Mouse (Mus musculus) hindbrain, embryonic 16.5 days (tissue): ENCODE results near the gene Abca8b. TPM values are rescaled to one million over a fixed set of nuclear protein-coding genes. Genes with fewer than 3 reads are reported as not detected.

ENCODE experiments used
- ATAC-seq: fragments of 200-750 bp; cut with Nextera tagmentation; 2 replicates; pipeline ENCODE4 v1.8.0; 2017; ENCODE audit warnings: moderate TSS enrichment, moderate library complexity
- H3K27ac ChIP-seq: fragments of 300-500 bp; sonication (generic); 2 replicates; pipeline ENCODE4 v1.5.1; 2014; ENCODE audit warnings: low read depth, mild to moderate bottlenecking, control low read depth, low read length, moderate library complexity
- H3K27me3 ChIP-seq: fragments of 300-500 bp; sonication (generic); replicated peaks from 2 replicates; pipeline ENCODE4 v1.6.1; 2014; ENCODE audit warnings: low read length; ENCODE audit not compliant: control insufficient read depth, insufficient read depth
- H3K36me3 ChIP-seq: fragments of 300-500 bp; sonication (generic); 2 replicates; pipeline ENCODE4 v1.6.1; 2014; ENCODE audit warnings: mild to moderate bottlenecking, low read length, moderate library complexity, mixed read lengths; ENCODE audit not compliant: control insufficient read depth, insufficient read depth
- H3K4me1 ChIP-seq: fragments of 300-500 bp; sonication (generic); 2 replicates; pipeline ENCODE4 v1.6.1; 2014; ENCODE audit warnings: low read depth, low read length; ENCODE audit not compliant: control insufficient read depth, insufficient read depth
- H3K4me2 ChIP-seq: fragments of 300-500 bp; sonication (generic); 2 replicates; pipeline ENCODE4 v1.6.1; 2014; ENCODE audit warnings: mild to moderate bottlenecking, low read length, control low read depth, moderate library complexity
- H3K4me3 ChIP-seq: fragments of 300-500 bp; sonication (generic); 2 replicates; pipeline ENCODE4 v1.5.1; 2014; ENCODE audit warnings: mild to moderate bottlenecking, low read length, control low read depth, moderate library complexity
- H3K9ac ChIP-seq: fragments of 300-500 bp; sonication (generic); 2 replicates; pipeline ENCODE4 v1.6.1; 2014; ENCODE audit warnings: low read depth, mild to moderate bottlenecking, control low read depth, low read length, moderate library complexity
- H3K9me3 ChIP-seq: fragments of 300-500 bp; sonication (generic); 2 replicates; pipeline ENCODE4 v1.6.1; 2014; ENCODE audit warnings: mild to moderate bottlenecking, low read length, moderate library complexity; ENCODE audit not compliant: control insufficient read depth
- WGBS: fragments of 180-500 bp; shearing (Covaris S2); extraction: QIAGEN DNeasy Blood & Tissue Kit; methylation state at CpG from one replicate; pipeline ENCODE4 v1.1.7; 2014; 5-methylcytosine and 5-hydroxymethylcytosine counted together
- polyA plus RNA-seq: library from polyadenylated mRNA; unstranded; fragments of >200 nt; fragmentation: Nextera tagmentation; extraction: Ambion mirVana; gene quantifications from 2 replicates; pipeline ENCODE4 v1.2.1, GENCODE M21; 2015

Gene Abca8b
- polyA plus RNA-seq, 1 experiment from 2014 or later, result 1.4 TPM

GRCm38 (mm10) chr11:109889595-109889994, 106.0 kb downstream of the Abca8b start:
- no peaks in the 10 kb centered on the region for H3K4me1 ChIP-seq
- H3K4me2 ChIP-seq, result no peak overlapping the region
- H3K9me3 ChIP-seq, result no peaks in the 10 kb centered on the region
- H3K9ac ChIP-seq, result no peak overlapping the region
- no peak for ATAC-seq
- no peaks in the 10 kb centered on the region for H3K27me3 ChIP-seq
- no peak overlapping the region for H3K4me3 ChIP-seq
- H3K36me3 ChIP-seq, result no peaks in the 10 kb centered on the region
- H3K27ac ChIP-seq, result no peak overlapping the region
- WGBS, result 96% methylated on average over 4 of the region's 4 CpGs

- Histone ChIP-seq H3K4me3 (no peak overlapping the region), H3K4me2 (no peak overlapping the region), H3K27me3 (no peaks in the 10 kb centered on the region), H3K36me3 (no peaks in the 10 kb centered on the region), H3K9me3 (no peaks in the 10 kb centered on the region), H3K27ac (no peak overlapping the region), H3K9ac (no peak overlapping the region), H3K4me1 (no peaks in the 10 kb centered on the region)
- 93% methylated on average over 4 of the region's 4 CpGs for WGBS
- ATAC-seq, result no peak
Measured at GRCm38 (mm10) chr11:109886757-109887156, 108.9 kb downstream of the Abca8b start.

- Histone ChIP-seq H3K27me3 (no peaks in the 10 kb centered on the region), H3K4me3 (no peak overlapping the region), H3K4me2 (no peak overlapping the region), H3K4me1 (no peaks in the 10 kb centered on the region), H3K9me3 (no peaks in the 10 kb centered on the region), H3K9ac (no peak overlapping the region), H3K36me3 (no peaks in the 10 kb centered on the region), H3K27ac (no peak overlapping the region)
- ATAC-seq, result no peak
- WGBS, result 86% methylated on average over 3 of the region's 3 CpGs
Measured at GRCm38 (mm10) chr11:109885521-109885920, 110.1 kb downstream of the Abca8b start.

- Histone ChIP-seq H3K4me1 (no peaks in the 10 kb centered on the region), H3K9me3 (no peaks in the 10 kb centered on the region), H3K4me2 (no peak overlapping the region), H3K36me3 (no peaks in the 10 kb centered on the region), H3K27ac (no peak overlapping the region), H3K27me3 (no peaks in the 10 kb centered on the region), H3K9ac (no peak overlapping the region), H3K4me3 (no peak overlapping the region)
- no peak for ATAC-seq
- WGBS, result 79% methylated on average over 4 of the region's 4 CpGs
Measured at GRCm38 (mm10) chr11:109884801-109885200, 110.8 kb downstream of the Abca8b start.

- H3K27me3 ChIP-seq, result no peaks in the 10 kb centered on the region
- no peak overlapping the region for H3K4me2 ChIP-seq
- H3K9me3 ChIP-seq, result no peaks in the 10 kb centered on the region
- 50% methylated on average over 3 of the region's 3 CpGs for WGBS
- H3K27ac ChIP-seq, result no peak overlapping the region
- H3K9ac ChIP-seq, result no peak overlapping the region
- H3K36me3 ChIP-seq, result no peaks in the 10 kb centered on the region
- no peak for ATAC-seq
- no peaks in the 10 kb centered on the region for H3K4me1 ChIP-seq
- no peak overlapping the region for H3K4me3 ChIP-seq
Measured at GRCm38 (mm10) chr11:109884126-109884525, 111.5 kb downstream of the Abca8b start.

Other genes with a start within 250 kb of the Abca8b start
- not detected in 2 replicates for gene 1700012B07Rik, start 167.8 kb downstream of the Abca8b start, polyA plus RNA-seq
- 1.3 and 1.7 TPM in 2 replicates for gene Abca8a, start 100.1 kb upstream of the Abca8b start, polyA plus RNA-seq
- gene Abca9, start 172.4 kb upstream of the Abca8b start, polyA plus RNA-seq, result 2.7 and 4.2 TPM in 2 replicates